Mouse (Mus musculus): Measurements from ENCODE around the gene Vmn2r46.
"Not testable (repeated sequence)": the region's sequence is repeated elsewhere in the genome, so short reads cannot be mapped to it uniquely, and the experiment has no call there.

Gene Vmn2r46

DNA sequence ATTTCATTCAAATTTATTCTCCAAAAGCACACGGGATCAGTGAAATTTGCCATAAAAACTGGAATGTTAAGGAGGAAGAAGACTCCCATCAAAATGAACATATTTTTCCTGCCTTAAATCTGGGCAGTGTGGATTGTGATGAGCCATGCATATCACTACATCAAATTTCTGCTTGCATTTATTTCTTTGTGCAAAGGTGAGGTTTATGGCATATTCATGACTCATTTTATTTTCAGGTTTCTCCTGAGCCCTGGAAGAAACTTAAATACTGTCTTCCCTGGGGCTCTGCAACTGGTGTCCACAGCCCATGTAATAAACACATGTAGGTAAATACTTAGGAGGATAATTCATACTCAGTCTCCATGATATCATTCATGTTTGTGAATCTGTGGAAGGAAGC is at the start of gene Vmn2r46:
TSS of gene Vmn2r46 (minus strand) at position 101 of the 400 bp plus-strand sequence.
- in situ Hi-C loops (cut with MboI) = not testable (repeated sequence)

All from mature B cell (primary cell).